Mouse (Mus musculus): ENCODE data around the gene Nkx2-3.

The Nkx2-3 gene

GRCm38 (mm10) chr19:43619916-43620479 lies 7.9 kb downstream of the Nkx2-3 start:
- DNase-seq, result no peak

DNA sequence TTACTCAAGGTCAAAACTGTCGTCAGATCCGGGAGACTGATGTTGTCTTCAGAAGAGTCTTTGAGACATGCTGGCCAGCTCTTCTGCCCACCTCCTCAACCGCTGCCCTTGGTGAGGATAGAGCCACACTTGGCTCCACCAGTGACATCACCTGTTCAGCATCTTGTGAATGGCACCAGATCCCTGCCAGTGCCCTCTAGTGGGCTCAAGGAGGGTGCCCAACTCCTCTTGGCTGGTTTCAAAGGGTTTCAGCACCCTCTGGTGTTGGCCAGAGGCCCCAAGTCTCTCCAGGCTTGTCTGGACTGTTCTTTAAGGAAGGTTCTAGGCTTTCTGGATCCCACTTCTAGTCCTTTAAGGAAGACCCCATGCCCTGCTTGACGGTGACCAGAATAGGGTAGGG lies 11.8 kb downstream of the Nkx2-3 start:
- DNase-seq, result peak; percentile 46 to 60

DNA sequence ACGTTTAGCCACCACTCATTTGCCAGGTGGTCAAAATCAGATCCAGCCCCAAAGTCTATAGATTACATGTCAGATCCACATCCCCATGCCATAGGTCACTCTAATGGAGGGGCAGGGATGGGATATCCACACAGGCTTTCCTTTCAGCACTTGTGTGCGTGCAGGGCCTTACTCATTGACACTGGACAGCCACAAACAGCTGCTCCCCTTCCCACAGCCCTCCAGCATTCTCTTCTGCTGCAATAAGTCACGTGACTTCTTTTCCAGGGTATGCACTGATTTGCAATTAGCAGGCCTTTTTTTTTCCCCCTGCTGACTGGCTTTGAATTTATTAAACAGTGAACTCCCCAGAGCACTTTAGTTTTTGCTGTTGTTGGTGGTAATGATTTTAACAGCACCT lies 14.0 kb downstream of the Nkx2-3 start:
- no peak for DNase-seq

GRCm38 (mm10) chr19:43627345-43627744 lies 15.2 kb downstream of the Nkx2-3 start:
- no peak for DNase-seq

GRCm38 (mm10) chr19:43629088-43629487 lies 17.0 kb downstream of the Nkx2-3 start:
- DNase-seq, result no peak

- DNase-seq, result peak; percentile 54 to 76
These were observed 18.5 kb downstream of the Nkx2-3 start for GRCm38 (mm10) chr19:43630466-43631251.

DNA sequence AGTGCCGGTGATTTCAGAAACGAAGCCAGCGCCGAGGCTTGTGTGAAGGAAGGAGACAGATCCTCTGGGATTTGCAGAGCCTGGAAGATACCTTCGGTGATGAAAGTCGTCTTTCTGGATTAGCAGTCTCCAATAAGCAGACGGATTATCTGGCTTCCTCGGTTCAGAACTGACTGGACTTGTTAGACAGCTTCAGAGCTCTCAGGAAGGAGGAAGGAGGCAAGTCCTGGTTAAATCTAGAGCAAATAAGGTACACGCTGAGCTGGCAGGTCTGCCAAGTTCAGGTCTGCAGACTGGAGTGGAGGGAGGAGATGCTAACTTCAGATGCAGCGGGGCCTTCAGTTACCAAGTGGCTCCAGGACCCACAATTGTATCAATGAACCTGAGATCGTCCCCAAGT lies 29.7 kb downstream of the Nkx2-3 start:
- no peak for DNase-seq

DNA sequence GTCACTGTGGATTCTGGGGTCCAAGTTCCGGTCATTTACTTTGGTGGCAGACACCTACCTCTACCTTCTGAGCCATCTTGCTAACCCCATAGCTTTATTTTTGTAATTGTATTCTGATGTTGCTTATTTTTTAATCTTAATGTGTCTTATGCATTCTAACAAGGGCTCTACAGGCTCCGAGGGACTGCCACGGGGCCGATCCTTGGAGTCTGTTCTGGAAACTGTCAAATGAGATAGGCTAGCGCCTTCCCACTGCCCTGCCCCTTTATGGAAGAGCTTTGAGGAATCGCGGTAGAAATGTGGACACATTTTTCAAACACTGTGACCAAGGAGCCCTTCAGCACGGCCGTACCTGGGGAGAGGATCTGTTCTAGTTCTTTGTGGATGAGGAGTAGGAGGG lies 30.7 kb downstream of the Nkx2-3 start:
- no peak for DNase-seq

DNA sequence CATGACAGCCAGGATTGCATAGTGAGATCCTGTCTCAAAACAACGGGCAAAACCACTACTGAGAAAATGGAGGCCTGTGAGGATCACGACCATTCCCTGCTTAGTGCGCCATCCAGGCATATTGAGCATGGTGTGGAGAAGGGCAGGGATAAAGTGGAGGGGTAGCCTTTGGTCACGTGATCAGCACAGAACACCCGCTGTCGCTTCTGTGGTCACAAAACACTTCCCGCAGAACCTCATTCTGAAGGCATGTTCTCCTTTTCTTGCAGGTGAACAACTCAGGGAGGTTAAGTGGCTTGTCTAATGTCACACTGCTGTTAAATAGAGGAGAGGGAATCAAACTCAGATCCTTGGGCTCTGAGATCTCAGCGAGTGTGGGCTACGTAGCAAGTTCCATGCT lies 33.4 kb downstream of the Nkx2-3 start:
- DNase-seq, result no peak

- DNase-seq, result no peak
These were observed 34.7 kb downstream of the Nkx2-3 start for GRCm38 (mm10) chr19:43646852-43647251.

DNA sequence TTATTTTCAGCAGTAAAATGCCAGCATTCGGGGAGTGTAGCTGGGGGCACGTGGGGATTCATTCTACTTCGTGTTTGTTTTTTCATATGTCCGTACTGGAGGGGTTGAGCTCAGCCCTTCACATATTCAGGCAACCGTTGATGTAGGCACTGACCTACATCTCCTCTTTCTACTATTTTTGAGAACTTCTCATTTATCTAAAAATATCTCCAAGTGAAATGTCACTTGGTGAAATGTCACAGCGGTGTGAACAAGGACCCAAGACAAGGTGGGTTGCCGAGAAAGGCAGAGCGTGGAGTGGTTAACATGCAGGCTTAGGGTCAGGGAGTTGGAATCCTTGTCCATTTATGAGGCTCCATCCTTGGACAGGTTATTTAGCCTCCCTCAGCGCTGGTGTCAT lies 35.1 kb downstream of the Nkx2-3 start:
- DNase-seq, result no peak

DNA sequence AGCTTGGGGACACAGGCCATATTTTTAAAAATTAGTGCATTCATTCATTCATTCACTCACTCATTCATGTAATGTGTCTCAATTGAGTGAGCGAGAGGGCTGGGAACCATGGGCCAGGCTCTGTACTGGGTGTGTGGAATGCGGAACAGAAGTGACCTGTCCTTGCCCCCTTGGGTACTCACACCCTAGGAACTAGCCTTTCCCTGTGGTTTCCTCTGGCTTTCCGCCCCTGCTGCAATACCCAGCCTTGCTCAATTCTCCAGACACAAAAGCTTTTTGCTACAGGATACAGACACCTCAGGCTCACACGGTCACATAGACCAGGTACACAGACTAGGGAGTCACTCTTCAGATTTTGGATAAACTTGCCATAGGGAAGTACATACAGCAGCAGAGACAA lies 36.2 kb downstream of the Nkx2-3 start:
- DNase-seq, result no peak

- no peak for DNase-seq
These were observed 39.2 kb downstream of the Nkx2-3 start for GRCm38 (mm10) chr19:43651241-43651785.

DNA sequence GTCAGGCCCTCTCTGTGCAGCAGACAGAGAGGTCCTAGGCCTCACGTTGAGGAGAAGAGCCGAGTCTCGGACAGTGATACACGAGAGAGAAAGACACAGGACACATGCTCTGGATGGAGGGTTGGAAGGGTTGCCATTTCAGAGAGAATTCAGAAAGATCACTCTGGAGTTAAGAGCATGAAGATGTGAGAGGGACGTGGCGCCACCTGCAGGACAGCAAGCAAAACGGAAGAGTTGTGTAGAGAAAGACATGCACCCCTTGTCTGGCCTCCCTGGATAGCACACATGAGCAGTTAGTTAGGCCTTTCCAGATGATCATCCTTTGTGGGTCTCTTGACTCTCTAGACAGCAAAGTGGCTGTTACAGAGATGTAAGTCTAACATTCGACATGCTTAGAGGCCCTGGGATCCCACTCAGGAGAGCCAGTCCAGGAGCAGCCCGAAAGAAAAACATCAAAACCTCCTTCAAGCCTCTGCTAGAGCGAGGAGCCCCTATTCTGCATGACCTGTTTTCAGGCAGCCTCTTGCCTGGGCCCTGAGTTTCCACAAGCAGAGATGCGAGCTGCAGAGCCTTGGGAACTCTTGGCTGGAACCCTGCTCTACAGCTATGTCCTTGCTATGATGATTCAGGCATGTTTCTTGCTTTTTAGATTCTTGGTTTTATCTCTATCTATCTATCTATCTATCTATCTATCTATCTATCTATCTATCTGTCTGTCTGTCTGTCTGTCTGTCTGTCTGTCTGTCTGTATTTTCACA lies 43.8 kb downstream of the Nkx2-3 start:
- peak; percentile 52 to 74 for DNase-seq

DNA sequence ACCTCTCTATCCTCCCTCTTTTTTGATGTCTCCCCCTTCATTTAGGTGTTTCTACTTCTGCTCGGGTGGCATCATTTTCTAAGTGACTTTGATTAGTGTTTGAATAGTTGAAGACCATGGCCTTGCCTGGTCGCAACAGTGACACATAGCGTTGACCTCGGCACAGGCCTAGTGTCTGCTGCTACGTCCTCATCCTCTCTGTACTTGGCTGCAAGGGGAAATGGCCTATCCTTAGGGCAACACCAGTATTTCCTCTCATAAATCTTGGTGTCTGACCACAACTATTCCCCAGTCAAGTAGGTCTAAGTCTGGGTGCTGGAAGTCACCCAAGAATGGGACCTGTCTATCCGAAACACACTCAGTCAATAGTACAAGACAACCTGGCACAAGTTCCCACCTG lies 47.5 kb downstream of the Nkx2-3 start:
- DNase-seq, result no peak

DNA sequence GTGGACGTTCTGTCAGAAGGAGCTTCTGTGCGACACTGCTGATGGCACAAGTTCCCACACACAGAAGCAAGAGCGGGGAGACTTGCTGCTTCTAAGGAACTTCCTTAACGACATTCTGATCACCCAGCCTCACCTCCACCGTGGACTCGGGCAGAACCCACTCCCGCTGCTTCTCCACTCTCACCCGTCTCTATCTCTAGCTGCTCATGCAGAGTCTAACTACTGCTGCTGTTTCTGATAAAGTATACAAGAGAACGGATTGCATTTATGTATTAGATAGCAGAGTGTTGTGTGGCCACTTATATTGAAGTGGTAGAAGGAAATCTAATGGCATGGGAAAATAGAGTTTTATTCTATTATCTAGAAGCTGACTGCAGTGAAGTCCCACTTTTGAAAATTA lies 48.6 kb downstream of the Nkx2-3 start:
- DNase-seq, result no peak

- no peak for DNase-seq
These were observed 50.2 kb downstream of the Nkx2-3 start for GRCm38 (mm10) chr19:43662176-43662967.

DNA sequence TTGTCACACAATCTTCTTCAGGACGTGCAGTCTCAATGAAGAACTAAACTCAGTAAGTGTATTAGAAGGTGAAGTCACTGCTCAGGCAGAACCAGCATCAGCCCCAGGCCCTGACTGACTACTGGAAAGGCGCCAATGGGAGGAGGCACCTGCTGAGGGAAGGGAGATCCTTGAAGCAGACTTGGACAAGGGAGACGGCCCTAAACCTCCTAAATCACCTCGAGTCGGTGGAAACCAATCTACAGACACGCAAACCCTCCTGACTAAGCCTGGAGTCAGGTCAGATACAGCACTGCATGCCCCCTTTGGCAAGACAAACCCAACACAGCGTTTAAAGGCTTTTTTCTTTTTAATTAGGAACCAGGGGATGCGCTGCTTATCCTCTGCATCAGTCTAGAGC lies 51.3 kb downstream of the Nkx2-3 start:
- DNase-seq, result no peak
